Mouse (Mus musculus) forebrain, embryonic 15.5 days (tissue): ENCODE measurements around the gene Nt5c2. TPM values are rescaled to one million over a fixed set of nuclear protein-coding genes. Genes with fewer than 3 reads are reported as not detected.

ENCODE experiments used
- ATAC-seq: fragments of 200-750 bp; cut with Nextera tagmentation; replicated peaks from 2 replicates; pipeline ENCODE4 v1.8.0; 2017; ENCODE audit warnings: mild to moderate bottlenecking, moderate TSS enrichment, moderate library complexity
- H3K27ac ChIP-seq: fragments of 300-500 bp; sonication (generic); replicated peaks from 2 replicates; pipeline ENCODE4 v1.5.1; 2015; ENCODE audit warnings: mild to moderate bottlenecking, inconsistent platforms
- H3K27me3 ChIP-seq: fragments of 300-500 bp; sonication (generic); 2 replicates; pipeline ENCODE4 v1.6.1; 2015; ENCODE audit warnings: inconsistent platforms
- H3K36me3 ChIP-seq: fragments of 300-500 bp; sonication (generic); 2 replicates; pipeline ENCODE4 v1.6.1; 2015; ENCODE audit warnings: mild to moderate bottlenecking, inconsistent platforms
- H3K4me1 ChIP-seq: fragments of 300-500 bp; sonication (generic); 2 replicates; pipeline ENCODE4 v1.6.1; 2015; ENCODE audit warnings: inconsistent platforms
- H3K4me2 ChIP-seq: fragments of 300-500 bp; sonication (generic); replicated peaks from 2 replicates; pipeline ENCODE4 v1.6.1; 2015; ENCODE audit warnings: mild to moderate bottlenecking, inconsistent platforms
- H3K4me3 ChIP-seq: fragments of 300-500 bp; sonication (generic); 2 replicates; pipeline ENCODE4 v1.5.1; 2015; ENCODE audit warnings: mild to moderate bottlenecking, inconsistent platforms
- H3K9ac ChIP-seq: fragments of 300-500 bp; sonication (generic); replicated peaks from 2 replicates; pipeline ENCODE4 v1.6.1; 2015; ENCODE audit warnings: mild to moderate bottlenecking, inconsistent platforms
- H3K9me3 ChIP-seq: fragments of 300-500 bp; sonication (generic); 2 replicates; pipeline ENCODE4 v1.6.1; 2016; ENCODE audit warnings: inconsistent platforms
- WGBS: fragments of 180-500 bp; shearing (Covaris S2); methylation state at CpG from one replicate; pipeline ENCODE4 v1.1.7; 2015; ENCODE audit warnings: mixed read lengths; 5-methylcytosine and 5-hydroxymethylcytosine counted together
- polyA plus RNA-seq: library from polyadenylated mRNA; unstranded; fragments of >200 nt; fragmentation: Nextera tagmentation; extraction: Ambion mirVana; gene quantifications from 2 replicates; pipeline ENCODE4 v1.2.1, GENCODE M21; 2015

The Nt5c2 gene
- polyA plus RNA-seq, 1 experiment from 2014 or later = 78.2 TPM

DNA sequence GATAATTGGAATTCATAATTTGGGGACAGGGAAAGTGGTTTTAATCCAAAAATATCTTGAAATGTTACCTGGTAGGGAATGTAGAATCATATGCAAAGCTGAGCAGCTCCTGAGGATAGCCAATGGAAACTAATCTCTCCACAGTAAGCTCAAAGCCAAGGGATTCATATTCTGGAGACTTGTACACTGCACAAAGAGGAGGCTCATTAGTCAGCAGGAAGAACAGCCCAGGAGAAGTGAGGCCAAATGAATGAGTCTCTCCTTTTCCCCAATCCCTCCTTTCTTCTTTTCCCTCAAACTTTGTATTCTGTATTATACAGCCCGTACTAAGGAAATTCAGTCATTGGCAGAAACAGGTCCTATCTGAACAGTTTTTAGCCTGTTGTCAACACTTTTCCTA is 110.0 kb downstream of the Nt5c2 start:
- H3K9me3 ChIP-seq = no peaks in the 10 kb centered on the region
- H3K4me2 ChIP-seq = no peak overlapping the region
- no peaks in the 10 kb centered on the region for H3K27me3 ChIP-seq
- H3K27ac ChIP-seq = no peak overlapping the region
- WGBS = 68% methylated on average over 1 of the region's 1 CpGs
- ATAC-seq = no peak
- H3K4me1 ChIP-seq = no peaks in the 10 kb centered on the region
- H3K36me3 ChIP-seq = no peaks in the 10 kb centered on the region
- H3K9ac ChIP-seq = no peak overlapping the region
- H3K4me3 ChIP-seq = no peak overlapping the region

DNA sequence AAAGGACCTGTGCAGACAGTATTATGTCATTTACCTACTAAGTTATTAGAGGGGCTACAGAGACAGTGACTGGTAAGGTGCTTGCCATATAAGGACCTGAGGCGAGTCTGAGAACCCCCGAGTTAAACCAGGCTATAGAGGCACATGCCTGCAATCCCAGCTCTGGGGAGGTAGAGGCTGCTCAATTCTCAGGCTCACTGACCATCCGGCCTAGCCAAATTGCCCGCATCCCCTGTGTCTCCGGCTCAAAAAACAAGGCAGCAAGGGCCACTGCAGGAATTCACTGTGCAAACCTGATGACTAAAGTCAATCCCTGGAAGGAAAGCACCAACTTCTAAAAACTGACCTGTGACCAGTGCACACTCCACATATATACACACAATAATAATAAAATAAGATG is 111.6 kb downstream of the Nt5c2 start:
- Histone ChIP-seq H3K9ac (no peak overlapping the region), H3K9me3 (no peaks in the 10 kb centered on the region), H3K4me3 (no peak overlapping the region), H3K4me1 (no peaks in the 10 kb centered on the region), H3K27ac (no peak overlapping the region), H3K27me3 (no peaks in the 10 kb centered on the region), H3K4me2 (no peak overlapping the region), H3K36me3 (peaks cover 3% of the 10 kb centered on the region; the same call in 1 of the 2 replicates)
- no peak for ATAC-seq
- 93% methylated on average over 5 of the region's 5 CpGs for WGBS

DNA sequence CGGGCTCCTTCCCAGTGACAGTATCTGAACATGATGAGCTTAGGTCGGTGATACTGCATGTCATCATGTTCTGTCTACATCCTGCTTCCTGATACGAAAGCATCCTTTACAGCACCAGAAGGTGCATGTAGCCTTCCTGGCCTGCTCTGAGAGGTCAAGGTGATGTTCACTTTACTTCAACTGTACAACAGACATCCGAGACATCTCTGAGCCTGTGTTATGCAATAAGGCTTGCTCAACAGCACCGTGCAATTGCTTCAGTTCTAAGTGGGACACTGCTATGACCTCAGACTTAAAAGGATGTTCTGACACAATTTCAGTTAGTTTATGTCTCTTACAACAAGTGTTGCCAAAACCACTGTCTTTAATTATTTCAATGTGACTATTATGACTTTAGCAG is 113.6 kb downstream of the Nt5c2 start:
- Histone ChIP-seq H3K27me3 (no peaks in the 10 kb centered on the region), H3K4me1 (no peaks in the 10 kb centered on the region), H3K4me2 (no peak overlapping the region), H3K4me3 (no peak overlapping the region), H3K27ac (no peak overlapping the region), H3K9me3 (no peaks in the 10 kb centered on the region), H3K36me3 (peaks cover 19% of the 10 kb centered on the region), H3K9ac (no peak overlapping the region)
- WGBS = 91% methylated on average over 5 of the region's 5 CpGs
- ATAC-seq = no peak

DNA sequence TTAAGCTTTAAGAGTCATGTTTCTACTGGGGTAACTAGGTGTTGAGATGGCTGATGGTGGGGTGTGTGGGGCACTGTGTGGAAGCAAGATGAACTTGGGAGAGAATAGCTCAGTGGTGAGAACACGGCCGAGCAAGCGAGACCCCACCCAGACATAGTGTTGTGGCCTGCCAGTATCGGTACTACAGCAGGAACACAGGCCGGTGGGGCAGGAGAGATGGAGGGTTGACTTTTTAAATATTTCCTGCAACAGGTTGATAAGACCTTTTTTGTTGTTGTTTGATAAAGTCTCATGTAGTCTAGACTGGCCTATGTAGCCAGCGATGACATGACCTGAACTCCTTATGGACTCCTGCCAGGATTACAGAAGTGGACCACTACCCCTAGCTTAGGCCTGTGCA is 114.2 kb downstream of the Nt5c2 start:
- H3K9me3 ChIP-seq = no peaks in the 10 kb centered on the region
- no peaks in the 10 kb centered on the region for H3K27me3 ChIP-seq
- H3K4me1 ChIP-seq = no peaks in the 10 kb centered on the region
- no peak overlapping the region for H3K4me2 ChIP-seq
- WGBS = 94% methylated on average over 6 of the region's 6 CpGs
- ATAC-seq = no peak
- H3K27ac ChIP-seq = no peak overlapping the region
- no peak overlapping the region for H3K9ac ChIP-seq
- H3K4me3 ChIP-seq = no peak overlapping the region
- peaks cover 21% of the 10 kb centered on the region for H3K36me3 ChIP-seq

DNA sequence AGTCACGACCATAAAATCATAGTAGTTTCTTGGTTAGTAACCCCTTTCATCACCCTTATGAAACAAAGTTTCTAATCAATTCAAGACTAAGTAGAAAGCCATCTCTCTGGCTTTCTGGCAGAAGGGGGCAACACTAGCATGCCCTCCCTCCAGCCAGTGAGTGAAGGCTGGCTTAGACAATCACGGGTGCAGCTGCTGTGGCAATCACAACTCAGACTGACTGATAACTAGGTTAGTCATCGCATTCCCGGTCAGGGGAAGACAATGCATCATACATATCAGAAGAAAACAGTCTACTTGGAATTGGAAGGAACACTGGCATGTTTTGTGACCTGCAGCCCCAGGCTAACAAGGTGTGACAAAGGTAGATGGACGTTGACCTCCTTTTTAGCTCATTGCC is 115.1 kb downstream of the Nt5c2 start:
- Histone ChIP-seq H3K27ac (no peak overlapping the region), H3K4me1 (no peaks in the 10 kb centered on the region), H3K4me3 (no peak overlapping the region), H3K9ac (no peak overlapping the region), H3K36me3 (peaks cover 21% of the 10 kb centered on the region), H3K27me3 (no peaks in the 10 kb centered on the region), H3K4me2 (no peak overlapping the region), H3K9me3 (no peaks in the 10 kb centered on the region)
- WGBS = 80% methylated on average over 5 of the region's 5 CpGs
- ATAC-seq = no peak

DNA sequence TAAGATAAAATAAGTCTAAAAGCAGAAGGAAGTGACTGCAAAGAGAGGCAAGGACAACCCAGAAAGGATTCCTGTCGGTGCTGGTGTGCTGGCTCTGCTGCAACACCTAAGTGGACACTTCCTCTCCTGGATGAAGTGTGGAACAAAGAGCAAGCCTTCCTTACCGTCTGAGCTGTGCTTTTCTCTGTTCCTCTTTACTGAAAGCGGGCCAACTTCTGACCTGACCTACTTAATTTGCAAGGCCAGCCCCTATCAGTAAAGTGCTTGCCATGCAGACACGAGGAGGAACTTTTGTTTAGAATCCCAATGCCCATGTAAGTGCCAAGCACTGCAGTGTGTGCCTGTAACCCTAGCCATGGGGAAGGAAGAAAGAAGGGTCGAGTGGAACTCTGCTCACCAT is 115.6 kb downstream of the Nt5c2 start:
- Histone ChIP-seq H3K27me3 (no peaks in the 10 kb centered on the region), H3K36me3 (peaks cover 22% of the 10 kb centered on the region), H3K27ac (no peak overlapping the region), H3K4me2 (no peak overlapping the region), H3K4me1 (no peaks in the 10 kb centered on the region), H3K9ac (no peak overlapping the region), H3K4me3 (no peak overlapping the region), H3K9me3 (no peaks in the 10 kb centered on the region)
- WGBS = 61% methylated on average over 5 of the region's 5 CpGs
- ATAC-seq = no peak

DNA sequence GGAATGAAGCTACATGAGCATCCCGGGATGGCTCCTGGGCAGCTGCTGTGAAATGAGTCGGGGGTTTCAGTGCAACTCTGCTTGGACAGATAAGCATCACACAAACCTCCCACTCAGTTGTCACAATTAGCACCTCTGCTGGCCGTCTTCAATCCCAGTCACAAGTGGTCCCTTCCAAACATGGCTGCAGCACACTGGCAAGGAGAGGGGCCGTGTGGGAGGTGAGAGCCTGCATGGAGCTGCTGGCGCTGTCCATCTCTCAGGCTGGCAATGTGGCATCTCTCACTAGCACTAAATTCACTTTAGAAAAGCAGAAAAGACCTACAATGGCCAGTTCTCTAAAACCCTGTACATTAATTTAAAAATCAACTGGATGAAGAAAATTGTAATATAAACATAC is 116.7 kb downstream of the Nt5c2 start:
- Histone ChIP-seq H3K27me3 (no peaks in the 10 kb centered on the region), H3K4me1 (no peaks in the 10 kb centered on the region), H3K36me3 (peaks cover 26% of the 10 kb centered on the region), H3K4me3 (no peak overlapping the region), H3K9ac (no peak overlapping the region), H3K4me2 (no peak overlapping the region), H3K27ac (no peak overlapping the region), H3K9me3 (no peaks in the 10 kb centered on the region)
- 90% methylated on average over 5 of the region's 5 CpGs for WGBS
- ATAC-seq = no peak

DNA sequence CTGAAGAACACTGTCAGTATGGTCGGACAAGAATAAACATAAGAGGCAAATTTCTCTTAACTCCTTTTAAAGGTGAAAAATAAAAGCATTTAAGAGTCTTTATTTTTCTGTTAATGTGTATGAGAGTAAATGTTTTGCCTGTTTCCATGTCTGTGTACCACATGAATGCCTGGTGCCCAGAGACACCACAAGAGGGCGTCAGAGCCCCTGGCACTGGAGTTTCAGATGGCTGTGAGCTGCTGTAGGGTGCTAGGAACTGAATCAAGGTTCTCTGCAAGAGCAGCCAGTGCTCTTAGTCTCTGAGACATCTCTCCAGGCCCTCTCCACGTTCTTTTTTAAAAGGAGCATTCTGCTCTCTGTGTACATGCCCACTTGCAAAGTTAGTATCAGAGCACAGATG is 117.8 kb downstream of the Nt5c2 start:
- Histone ChIP-seq H3K4me3 (no peak overlapping the region), H3K36me3 (peaks cover 30% of the 10 kb centered on the region), H3K9ac (no peak overlapping the region), H3K27me3 (no peaks in the 10 kb centered on the region), H3K27ac (no peak overlapping the region), H3K4me2 (no peak overlapping the region), H3K4me1 (no peaks in the 10 kb centered on the region), H3K9me3 (no peaks in the 10 kb centered on the region)
- ATAC-seq = no peak
- 94% methylated on average over 3 of the region's 3 CpGs for WGBS

DNA sequence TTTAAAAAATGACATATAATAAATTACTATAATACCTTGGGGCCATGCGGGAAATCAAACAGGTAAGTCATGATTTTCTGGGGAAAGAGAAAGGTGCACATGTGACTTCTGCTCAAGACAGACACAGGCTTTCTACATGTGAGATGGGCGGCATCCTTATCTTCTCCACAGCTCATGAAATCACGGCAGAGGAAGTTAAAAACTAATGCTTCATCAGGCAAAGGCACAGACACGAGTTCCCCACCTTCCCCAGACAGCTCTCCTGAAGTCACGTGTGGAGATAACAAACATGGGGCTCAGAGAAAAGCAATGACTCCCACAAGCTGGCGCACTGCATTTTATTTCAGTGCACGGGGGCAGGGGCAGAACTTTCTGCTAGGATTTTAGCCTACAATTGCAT is 121.5 kb downstream of the Nt5c2 start:
- Histone ChIP-seq H3K36me3 (peaks cover 57% of the 10 kb centered on the region), H3K4me1 (no peaks in the 10 kb centered on the region), H3K27me3 (no peaks in the 10 kb centered on the region), H3K27ac (no peak overlapping the region), H3K9ac (no peak overlapping the region), H3K4me3 (no peak overlapping the region), H3K9me3 (no peaks in the 10 kb centered on the region), H3K4me2 (no peak overlapping the region)
- WGBS = 92% methylated on average over 7 of the region's 7 CpGs
- no peak for ATAC-seq

DNA sequence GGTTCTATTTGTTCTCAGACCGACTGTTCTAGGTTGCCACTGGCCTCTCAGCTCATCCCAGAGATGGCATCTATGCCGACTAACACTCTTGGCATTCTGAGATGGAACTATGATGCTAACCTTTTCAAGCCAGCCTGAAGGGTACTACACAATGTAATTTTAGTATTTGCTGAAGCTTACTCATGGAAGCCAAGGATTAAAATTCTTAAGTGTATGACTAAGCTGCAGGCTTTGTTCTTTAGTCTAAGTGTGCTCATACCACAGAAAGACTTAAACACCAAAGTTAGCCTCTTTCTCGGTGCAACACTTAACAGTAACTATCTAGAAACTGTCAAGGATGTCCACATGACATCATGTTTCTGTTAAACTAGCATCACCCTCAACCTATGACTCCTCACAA is 122.1 kb downstream of the Nt5c2 start:
- Histone ChIP-seq H3K27me3 (no peaks in the 10 kb centered on the region), H3K9me3 (no peaks in the 10 kb centered on the region), H3K9ac (no peak overlapping the region), H3K4me3 (no peak overlapping the region), H3K27ac (no peak overlapping the region), H3K4me2 (no peak overlapping the region), H3K36me3 (peaks cover 56% of the 10 kb centered on the region), H3K4me1 (no peaks in the 10 kb centered on the region)
- no peak for ATAC-seq
- 84% methylated on average over 3 of the region's 3 CpGs for WGBS

DNA sequence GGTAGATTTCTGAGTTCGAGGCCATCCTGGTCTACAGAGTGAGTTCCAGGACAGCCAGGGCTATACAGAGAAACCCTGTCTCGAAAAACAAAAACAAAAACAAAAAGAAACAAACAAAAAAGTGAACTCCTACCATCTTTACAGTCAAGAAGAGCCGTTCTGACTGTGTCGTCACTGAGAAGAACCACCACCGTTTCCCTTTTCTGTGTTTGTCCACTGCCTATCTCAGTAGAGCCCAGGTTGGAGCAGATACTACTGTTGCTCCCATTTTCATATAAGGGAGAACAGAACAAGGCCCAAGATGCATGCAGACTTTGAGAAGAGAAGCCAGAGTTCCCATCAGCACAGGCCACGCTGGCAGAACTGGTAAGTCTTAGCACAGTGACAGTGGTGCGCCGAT is 124.3 kb downstream of the Nt5c2 start:
- Histone ChIP-seq H3K27me3 (no peaks in the 10 kb centered on the region), H3K27ac (no peak overlapping the region), H3K36me3 (peaks cover 57% of the 10 kb centered on the region), H3K9me3 (no peaks in the 10 kb centered on the region), H3K4me3 (no peak overlapping the region), H3K4me2 (no peak overlapping the region), H3K4me1 (no peaks in the 10 kb centered on the region), H3K9ac (no peak overlapping the region)
- no peak for ATAC-seq
- WGBS = 94% methylated on average over 8 of the region's 8 CpGs

DNA sequence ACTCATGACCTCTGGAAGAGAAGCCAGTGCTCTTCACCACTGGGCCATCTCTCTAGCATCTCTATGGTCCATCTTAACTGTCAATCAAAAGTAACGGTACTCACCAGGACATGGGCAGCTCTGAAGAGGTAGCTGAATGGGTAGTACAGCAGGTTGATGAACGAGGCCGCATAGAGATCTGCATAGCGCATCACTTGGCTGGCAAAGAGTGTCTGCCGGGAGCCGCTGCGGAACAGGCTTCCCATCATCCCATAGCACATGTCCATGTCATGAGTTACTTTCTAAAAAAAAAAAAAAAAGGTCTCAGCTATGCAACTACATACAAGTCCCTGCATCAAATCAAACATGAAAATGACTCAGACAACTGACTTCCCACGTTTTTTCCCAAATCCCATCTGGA is 125.3 kb downstream of the Nt5c2 start:
- Histone ChIP-seq H3K4me3 (no peak overlapping the region), H3K36me3 (peaks cover 65% of the 10 kb centered on the region), H3K4me1 (no peaks in the 10 kb centered on the region), H3K9me3 (no peaks in the 10 kb centered on the region), H3K27ac (no peak overlapping the region), H3K9ac (no peak overlapping the region), H3K4me2 (no peak overlapping the region), H3K27me3 (no peaks in the 10 kb centered on the region)
- ATAC-seq = no peak
- WGBS = 99% methylated on average over 8 of the region's 8 CpGs

DNA sequence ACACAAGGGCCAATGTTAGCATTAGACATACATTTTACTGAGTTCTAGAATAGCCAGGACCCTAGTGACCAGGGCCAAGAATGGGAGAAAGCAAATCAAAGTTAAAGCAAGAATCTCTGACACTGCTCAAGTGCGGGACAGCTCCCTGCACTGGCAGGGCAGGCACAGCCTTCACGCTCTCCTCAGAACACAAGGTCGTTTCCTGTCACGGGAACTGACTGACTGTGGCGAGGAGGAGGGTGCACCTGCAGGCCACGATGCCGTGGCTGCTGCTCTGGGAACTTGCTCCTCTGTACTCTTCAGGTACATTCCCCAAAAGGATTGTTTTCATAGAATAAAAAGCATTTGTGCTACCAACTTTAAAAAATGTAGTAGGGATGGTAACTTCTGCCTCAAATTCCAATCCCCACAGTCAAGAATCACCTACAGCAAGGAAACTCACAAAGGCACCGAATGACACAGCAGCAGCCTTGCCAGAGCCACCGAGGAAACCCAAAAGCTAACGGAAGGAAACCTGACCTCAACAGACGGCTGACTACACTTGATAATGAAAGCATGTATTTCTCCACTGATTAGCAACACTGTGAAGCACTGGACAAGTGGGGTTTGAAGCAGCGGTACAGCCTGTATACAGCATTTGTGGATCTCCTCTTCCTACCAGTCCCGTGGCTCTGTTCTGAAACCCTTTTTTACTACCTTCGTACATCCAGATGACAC is 127.0 kb downstream of the Nt5c2 start:
- Histone ChIP-seq H3K4me1 (no peaks in the 10 kb centered on the region), H3K36me3 (peaks cover 62% of the 10 kb centered on the region), H3K4me3 (no peak overlapping the region), H3K9ac (no peak overlapping the region), H3K4me2 (no peak overlapping the region), H3K27ac (no peak overlapping the region), H3K27me3 (no peaks in the 10 kb centered on the region), H3K9me3 (no peaks in the 10 kb centered on the region)
- WGBS = 84% methylated on average over 14 of the region's 14 CpGs
- no peak for ATAC-seq
